Mouse (Mus musculus): ENCODE measurements around the gene 1700012P22Rik. TPM values are rescaled to one million over a fixed set of nuclear protein-coding genes. Genes with fewer than 3 reads are reported as not detected.

Gene 1700012P22Rik
- polyA plus RNA-seq (2015; fragmentation: Nextera tagmentation; extraction: Ambion mirVana): not detected in 2 replicates

GRCm38 (mm10) chr4:144438672-144439071 lies at the start of gene 1700012P22Rik:
Gene 1700012P22Rik, minus strand, starts transcription at chr4:144438772.

DNA sequence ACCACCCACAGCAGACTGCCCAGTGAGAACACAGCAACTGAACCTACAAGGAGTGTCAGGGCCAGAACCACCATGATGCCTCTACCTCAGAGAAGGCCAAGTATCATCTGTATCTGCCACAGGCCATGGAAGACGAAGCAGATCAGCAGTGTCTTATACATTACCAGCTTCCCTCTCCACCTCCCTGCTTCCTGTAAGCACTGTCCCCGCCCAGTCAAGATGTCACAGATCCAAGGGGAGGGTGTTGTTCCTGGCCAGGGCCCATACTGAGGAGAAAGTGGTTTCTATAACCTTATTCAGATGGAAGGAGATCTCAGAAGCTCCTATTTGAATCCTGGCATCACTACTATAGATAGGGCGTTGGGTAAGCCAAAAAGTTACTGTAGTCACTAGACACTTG lies 25.1 kb upstream of the 1700012P22Rik start, which contains the start of gene Aadacl3:
Aadacl3 (minus strand) TSS at position 101 of the 400 bp plus-strand sequence.

GRCm38 (mm10) chr4:144453217-144453616 lies 14.6 kb upstream of the 1700012P22Rik start, which contains the start of gene Gm9944:
Gene Gm9944, minus strand, starts transcription at chr4:144453317.

GRCm38 (mm10) chr4:144408290-144408689 lies 30.3 kb downstream of the 1700012P22Rik start, which contains the start of gene Pramef12:
Gene Pramef12, minus strand, starts transcription at chr4:144408464.

GRCm38 (mm10) chr4:144377911-144378310 lies 60.7 kb downstream of the 1700012P22Rik start, which contains the start of gene Pramef20:
Gene Pramef20, minus strand, starts transcription at chr4:144377933.

Other genes with a start within 250 kb of the 1700012P22Rik start
- not detected in 2 replicates for gene Oog2, start 248.1 kb downstream of the 1700012P22Rik start, polyA plus RNA-seq (2015; fragmentation: Nextera tagmentation; extraction: Ambion mirVana)
- not detected in 2 replicates for gene C87977, start 225.5 kb downstream of the 1700012P22Rik start, polyA plus RNA-seq (2015; fragmentation: Nextera tagmentation; extraction: Ambion mirVana)
- not detected in 2 replicates for gene Pramel5, start 158.3 kb downstream of the 1700012P22Rik start, polyA plus RNA-seq (2015; fragmentation: Nextera tagmentation; extraction: Ambion mirVana)
- not detected in 2 replicates for gene Gm13128, start 108.5 kb downstream of the 1700012P22Rik start, polyA plus RNA-seq (2015; fragmentation: Nextera tagmentation; extraction: Ambion mirVana)
- not detected in 2 replicates for gene Gm13119, start 80.8 kb downstream of the 1700012P22Rik start, polyA plus RNA-seq (2015; fragmentation: Nextera tagmentation; extraction: Ambion mirVana)
- not detected in 2 replicates for gene Pramef20, start 60.8 kb downstream of the 1700012P22Rik start, polyA plus RNA-seq (2015; fragmentation: Nextera tagmentation; extraction: Ambion mirVana)
- not detected in 2 replicates for gene Pramef12, start 30.3 kb downstream of the 1700012P22Rik start, polyA plus RNA-seq (2015; fragmentation: Nextera tagmentation; extraction: Ambion mirVana)
- gene Gm9944, start 14.5 kb upstream of the 1700012P22Rik start, polyA plus RNA-seq (2015; fragmentation: Nextera tagmentation; extraction: Ambion mirVana): not detected in 2 replicates
- not detected in 2 replicates for gene Aadacl3, start 25.0 kb upstream of the 1700012P22Rik start, polyA plus RNA-seq (2015; fragmentation: Nextera tagmentation; extraction: Ambion mirVana)
- not detected in 2 replicates for gene 9430007A20Rik, start 81.0 kb upstream of the 1700012P22Rik start, polyA plus RNA-seq (2015; fragmentation: Nextera tagmentation; extraction: Ambion mirVana)
- not detected in 2 replicates for gene Gm13124, start 126.4 kb upstream of the 1700012P22Rik start, polyA plus RNA-seq (2015; fragmentation: Nextera tagmentation; extraction: Ambion mirVana)
- gene Aadacl4, start 174.9 kb upstream of the 1700012P22Rik start, polyA plus RNA-seq (2015; fragmentation: Nextera tagmentation; extraction: Ambion mirVana): not detected in 2 replicates
- gene Gm436, start 247.6 kb upstream of the 1700012P22Rik start, polyA plus RNA-seq (2015; fragmentation: Nextera tagmentation; extraction: Ambion mirVana): not detected in 2 replicates